ENCODE assay signal across 10 mouse cellular contexts in the genomic region with DNA sequence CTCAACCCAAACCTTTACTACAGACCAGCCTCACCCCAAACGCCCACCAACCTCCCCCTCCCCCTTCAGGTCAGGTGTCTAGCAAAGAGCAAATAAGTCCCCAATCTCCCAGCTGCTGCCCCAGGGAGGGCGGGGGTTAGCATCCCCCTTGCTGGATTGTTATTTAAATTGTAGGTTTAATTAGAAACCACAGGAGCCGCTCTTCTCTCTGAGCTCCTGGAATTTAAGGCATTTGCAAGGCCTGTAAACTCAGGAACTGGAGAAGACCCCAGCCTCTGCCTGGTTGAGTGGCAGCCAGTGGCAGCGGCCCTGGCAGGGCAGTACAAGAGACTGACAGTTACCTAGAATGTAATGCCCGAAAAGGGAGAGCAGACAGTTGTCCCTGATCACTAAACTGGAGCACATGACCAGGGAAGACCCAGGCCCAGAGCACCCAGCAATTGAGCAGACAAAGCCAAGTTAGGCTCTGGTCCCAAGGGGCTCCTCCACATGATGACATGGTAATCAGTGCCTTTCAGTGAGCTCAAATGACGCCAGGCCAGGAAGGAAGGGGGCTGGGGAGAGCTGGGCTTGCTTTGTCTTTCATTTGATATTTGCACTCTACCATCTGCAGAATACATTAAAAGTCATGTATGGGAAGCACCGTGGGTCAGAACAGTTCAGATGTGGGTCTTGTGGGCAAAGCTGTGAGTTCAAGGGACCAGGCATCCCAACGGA. TPM values are rescaled to one million over a fixed set of nuclear protein-coding genes. Genes with fewer than 3 reads are reported as not detected.
A peak's percentile ranks its signal among the peaks of the same experiment; 100 is the strongest.
DNase-seq lines count a peak whose midpoint lies in the region; ATAC-seq lines count a peak whose summit lies in the region.
"Had no signal": no experiment of that assay in that cellular context is flagged by ENCODE, and none has a peak within 500 bp of the region (broad histone marks: within the 10 kb centered on the region; RNA-seq: fewer than 3 reads in every experiment).

No protein-coding gene starts in this region.

- peak overlapping the region; percentile 26 for H3K4me2 ChIP-seq in embryonic facial prominence, embryonic 12.5 days (replicated peaks)
- H3K4me2 ChIP-seq in hindbrain, embryonic 15.5 days, result no peak overlapping the region

- peak; percentile 16 for DNase-seq in kidney, adult 18-20 months
- DNase-seq in kidney, adult 11 months, result no peak
- peak; percentile 46 for DNase-seq in neural tube, embryonic 10.5 days (ENCODE audit: extremely low spot score, low spot score)
- no peak for DNase-seq in left cerebral cortex, adult 11 months (ENCODE audit: low spot score)
- no peak for DNase-seq in adrenal gland, postnatal 25 days
- no peak for DNase-seq in frontal cortex, postnatal 25 days (ENCODE audit: low spot score in 2 of 2)
- DNase-seq: thymus, adult 2 months had no signal

- no peak overlapping the region; the same call in 1 of the 2 replicates for H3K9ac ChIP-seq in embryonic facial prominence, embryonic 12.5 days
- H3K9ac ChIP-seq in hindbrain, embryonic 15.5 days, result no peak overlapping the region

- 5% methylated on average over 8 of the region's 8 CpGs for WGBS in embryonic facial prominence, embryonic 12.5 days
- WGBS in hindbrain, embryonic 15.5 days, result 11% methylated on average over 8 of the region's 8 CpGs

- H3K27ac ChIP-seq in embryonic facial prominence, embryonic 12.5 days, result peak overlapping the region; percentile 79
- peak overlapping the region; percentile 12; the same call in 1 of the 2 replicates for H3K27ac ChIP-seq in hindbrain, embryonic 15.5 days (replicated peaks)

- no peak overlapping the region for H3K4me3 ChIP-seq in embryonic facial prominence, embryonic 12.5 days
- no peak overlapping the region for H3K4me3 ChIP-seq in hindbrain, embryonic 15.5 days

- peaks cover 7% of the 10 kb centered on the region; the same call in 1 of the 2 replicates for H3K36me3 ChIP-seq in embryonic facial prominence, embryonic 12.5 days
- no peaks in the 10 kb centered on the region for H3K36me3 ChIP-seq in hindbrain, embryonic 15.5 days
- H3K36me3 ChIP-seq: G1E had no signal

- H3K9me3 ChIP-seq in embryonic facial prominence, embryonic 12.5 days, result no peaks in the 10 kb centered on the region
- H3K9me3 ChIP-seq in hindbrain, embryonic 15.5 days, result no peaks in the 10 kb centered on the region
- H3K9me3 ChIP-seq: G1E had no signal

- H3K27me3 ChIP-seq in embryonic facial prominence, embryonic 12.5 days, result 0 out of 2 replicates have a peak, but pooled peaks cover 3% of the 10 kb centered on the region
- H3K27me3 ChIP-seq in hindbrain, embryonic 15.5 days, result no peaks in the 10 kb centered on the region; the same call in 1 of the 2 replicates

- peaks cover 80% of the 10 kb centered on the region for H3K4me1 ChIP-seq in embryonic facial prominence, embryonic 12.5 days
- peaks cover 72% of the 10 kb centered on the region for H3K4me1 ChIP-seq in hindbrain, embryonic 15.5 days (replicated peaks)

- no peak for ATAC-seq in embryonic facial prominence, embryonic 12.5 days (ENCODE audit: insufficient number of reproducible peaks, insufficient read depth, low FRiP score, low TSS enrichment)
- no peak for ATAC-seq in hindbrain, embryonic 15.5 days (ENCODE audit: low FRiP score, low read depth)

RNA-seq across cellular contexts. Expression of a gene that starts 42.1 kb away (rescaled TPM):
- polyA plus RNA-seq in embryonic facial prominence, embryonic 12.5 days (2016; fragmentation: Nextera tagmentation; extraction: Ambion mirVana), result 8.3 and 9.6 TPM in 2 replicates
- polyA plus RNA-seq in hindbrain, embryonic 15.5 days (2015; fragmentation: Nextera tagmentation; extraction: Ambion mirVana), result 5.4 and 7.2 TPM in 2 replicates
- total RNA-seq in adrenal gland, postnatal 25 days (2021), result 88.4 and 94.4 TPM in 2 replicates
- total RNA-seq: G1E had no signal
- polyA plus RNA-seq: G1E had no signal

Comparison
In these comparisons a context has a peak if more than half of its experiments do, and no peak if none do; other contexts are left out.
1. DNase-seq: peak in kidney, adult 18-20 months (single experiment) and neural tube, embryonic 10.5 days (single experiment); none in kidney, adult 11 months (single experiment), left cerebral cortex, adult 11 months (single experiment), adrenal gland, postnatal 25 days (single experiment) and frontal cortex, postnatal 25 days (0 of 2).